Mouse (Mus musculus): ENCODE data around the gene Rreb1. TPM values are rescaled to one million over a fixed set of nuclear protein-coding genes. Genes with fewer than 3 reads are reported as not detected.

Gene Rreb1
- total and polyA plus RNA-seq, 3 experiments: 8.1 to 34.0 TPM; not detected in 1

DNA sequence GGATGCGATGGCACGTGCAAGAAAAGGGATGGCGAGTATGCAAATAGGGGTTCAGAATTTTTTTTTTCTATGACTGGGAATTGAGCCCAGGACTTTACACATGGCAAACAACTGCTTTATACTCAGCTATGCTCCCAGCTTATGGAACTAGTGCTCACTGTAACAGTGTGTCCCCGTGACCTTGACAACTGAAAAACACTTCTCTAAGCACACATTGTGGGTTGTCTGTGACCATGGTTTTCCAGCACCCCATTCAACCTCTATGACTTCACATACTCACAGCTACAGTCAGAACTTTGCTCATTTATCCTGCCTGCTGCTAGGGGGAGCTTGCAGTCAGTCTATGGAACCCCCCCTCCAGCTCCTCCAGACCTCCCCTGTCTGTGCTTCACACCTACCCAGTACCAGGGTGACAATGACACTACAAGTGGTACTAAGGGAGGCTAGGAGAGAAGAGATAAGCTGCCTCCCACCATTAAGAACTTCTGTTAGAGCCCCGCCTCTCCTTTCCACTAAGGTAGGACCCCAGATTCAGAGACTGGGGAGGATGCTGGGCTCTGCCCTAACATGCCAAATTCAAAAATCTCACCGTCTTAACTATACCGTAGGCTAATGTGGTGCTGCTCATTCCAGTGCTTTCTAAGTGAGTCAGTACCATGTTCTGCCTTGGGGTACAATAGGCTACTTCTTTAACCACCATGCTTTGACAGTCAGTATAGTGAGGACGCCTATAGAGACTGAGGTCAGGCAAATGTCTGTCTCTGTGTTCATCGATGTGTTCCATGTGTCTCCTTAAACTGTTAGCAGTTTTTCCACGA lies 145.7 kb downstream of the Rreb1 start:
- H3K9me3 ChIP-seq (replicated peaks; ENCODE audit: insufficient read depth, low read length): no peaks in the 10 kb centered on the region
- no peak overlapping the region for H3K4me3 ChIP-seq (ENCODE audit: control insufficient read depth in 1 of 2, insufficient read depth in 1 of 2, low read depth in 2 of 2, low read length in 2 of 2)
- no peak for TF ChIP-seq SMC3 (IDR thresholded peaks at IDR 0.05; ENCODE audit: low read depth, low read length)
- no peak for TF ChIP-seq GABPA (IDR thresholded peaks at IDR 0.05; ENCODE audit: low read depth, low read length)
- H3K36me3 ChIP-seq (ENCODE audit: control insufficient read depth in 1 of 2, insufficient read depth in 2 of 2, low read length in 2 of 2): peaks cover 0 to 31% of the 10 kb centered on the region in 2 experiments; a peak in 2 of 4 replicates
- H3K27ac ChIP-seq (ENCODE audit: control insufficient read depth, low read depth, low read length): no peak overlapping the region
- DNase-seq (ENCODE audit: low read depth, low spot score): no peak
- no peaks in the 10 kb centered on the region for H3K27me3 ChIP-seq (ENCODE audit: control insufficient read depth in 1 of 2, insufficient read depth in 2 of 2, low read length in 2 of 2)
- H3K4me1 ChIP-seq (ENCODE audit: control insufficient read depth in 1 of 2, insufficient read depth in 2 of 2, low read length in 2 of 2): no peaks in the 10 kb centered on the region
- H3K79me2 ChIP-seq (ENCODE audit: control insufficient read depth, insufficient read depth, low read length, poor library complexity): no peaks in the 10 kb centered on the region
- H3K9ac ChIP-seq (ENCODE audit: control insufficient read depth, low read depth, low read length, poor library complexity, severe bottlenecking): no peak overlapping the region

DNA sequence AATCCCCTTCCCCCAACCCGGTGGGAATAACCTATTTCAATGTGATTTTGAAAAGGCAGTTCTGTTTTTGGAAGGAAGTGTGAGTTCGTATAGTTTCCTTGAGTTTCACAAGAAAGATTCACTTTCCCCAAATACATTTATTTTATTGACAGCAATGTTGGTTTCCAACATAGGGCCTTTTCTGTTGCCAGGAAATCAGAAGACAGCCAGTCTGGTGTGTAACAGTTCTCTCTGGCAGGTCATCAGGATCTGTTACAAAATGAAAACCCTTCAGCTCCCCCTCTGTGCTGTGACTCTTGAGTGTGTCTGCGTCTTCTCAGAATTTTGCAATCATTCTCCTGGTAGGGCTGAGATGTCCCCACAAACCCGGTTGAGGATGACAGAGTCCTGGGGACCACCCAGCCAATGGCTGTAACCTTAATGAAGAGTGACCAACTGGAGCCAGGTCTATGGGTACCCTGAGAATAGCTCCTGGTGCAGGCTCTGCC lies 146.3 kb downstream of the Rreb1 start:
- no peaks in the 10 kb centered on the region for H3K4me1 ChIP-seq (ENCODE audit: control insufficient read depth in 1 of 2, insufficient read depth in 2 of 2, low read length in 2 of 2)
- H3K9me3 ChIP-seq (replicated peaks; ENCODE audit: insufficient read depth, low read length): no peaks in the 10 kb centered on the region
- no peak for DNase-seq (ENCODE audit: low read depth, low spot score)
- no peak overlapping the region for H3K4me3 ChIP-seq (ENCODE audit: control insufficient read depth in 1 of 2, insufficient read depth in 1 of 2, low read depth in 2 of 2, low read length in 2 of 2)
- H3K79me2 ChIP-seq (ENCODE audit: control insufficient read depth, insufficient read depth, low read length, poor library complexity): no peaks in the 10 kb centered on the region
- no peak overlapping the region for H3K27ac ChIP-seq (ENCODE audit: control insufficient read depth, low read depth, low read length)
- TF ChIP-seq EP300 (IDR thresholded peaks at IDR 0.05; ENCODE audit: low read depth in 1 of 2, low read length in 2 of 2) (no peak), MYC (IDR thresholded peaks at IDR 0.05; ENCODE audit: low read depth, low read length) (no peak), MAFK (IDR thresholded peaks at IDR 0.05; ENCODE audit: borderline replicate concordance, low read depth, low read length) (no peak), POLR2A (IDR thresholded peaks at IDR 0.05; ENCODE audit: control insufficient read depth in 1 of 2, insufficient read depth in 1 of 2, low read depth in 1 of 2, low read length in 2 of 2, poor library complexity in 1 of 2) (no peak)
- no peaks in the 10 kb centered on the region for H3K27me3 ChIP-seq (ENCODE audit: control insufficient read depth in 1 of 2, insufficient read depth in 2 of 2, low read length in 2 of 2)
- H3K9ac ChIP-seq (ENCODE audit: control insufficient read depth, low read depth, low read length, poor library complexity, severe bottlenecking): no peak overlapping the region
- peaks cover 0 to 32% of the 10 kb centered on the region in 2 experiments; a peak in 2 of 4 replicates for H3K36me3 ChIP-seq (ENCODE audit: control insufficient read depth in 1 of 2, insufficient read depth in 2 of 2, low read length in 2 of 2)

DNA sequence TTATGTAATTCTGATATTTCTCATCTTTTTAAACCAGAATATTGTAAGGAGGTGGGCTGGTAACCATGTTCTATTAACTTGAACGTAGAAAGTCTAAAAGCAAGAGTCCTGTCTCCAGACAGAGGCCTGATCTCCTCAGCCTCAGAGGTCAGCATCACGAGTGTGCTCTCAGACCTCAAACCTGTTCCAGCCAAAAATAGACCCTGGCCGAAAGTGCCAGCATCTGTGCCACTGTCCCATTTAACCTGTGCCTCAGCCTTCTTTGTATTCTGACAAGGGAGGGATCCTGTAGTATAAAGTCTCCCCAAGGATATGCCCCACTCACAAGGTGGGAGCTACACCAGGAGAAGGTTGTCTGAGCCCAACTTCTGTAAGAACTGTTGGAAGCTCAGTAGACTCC lies 148.2 kb downstream of the Rreb1 start:
- Histone ChIP-seq H3K36me3 (ENCODE audit: control insufficient read depth in 1 of 2, insufficient read depth in 2 of 2, low read length in 2 of 2) (peaks cover 0 to 30% of the 10 kb centered on the region in 2 experiments; a peak in 2 of 4 replicates), H3K79me2 (ENCODE audit: control insufficient read depth, insufficient read depth, low read length, poor library complexity) (no peaks in the 10 kb centered on the region), H3K27ac (ENCODE audit: control insufficient read depth, low read depth, low read length) (no peak overlapping the region), H3K9me3 (replicated peaks; ENCODE audit: insufficient read depth, low read length) (no peaks in the 10 kb centered on the region), H3K9ac (ENCODE audit: control insufficient read depth, low read depth, low read length, poor library complexity, severe bottlenecking) (no peak overlapping the region), H3K4me1 (ENCODE audit: control insufficient read depth in 1 of 2, insufficient read depth in 2 of 2, low read length in 2 of 2) (no peaks in the 10 kb centered on the region), H3K27me3 (ENCODE audit: control insufficient read depth in 1 of 2, insufficient read depth in 2 of 2, low read length in 2 of 2) (no peaks in the 10 kb centered on the region), H3K4me3 (ENCODE audit: control insufficient read depth in 1 of 2, insufficient read depth in 1 of 2, low read depth in 2 of 2, low read length in 2 of 2) (no peak overlapping the region)
- TF ChIP-seq CHD2 (IDR thresholded peaks at IDR 0.05; ENCODE audit: low read length): no peak
- TF ChIP-seq CHD1 (IDR thresholded peaks at IDR 0.05; ENCODE audit: low read depth, low read length): no peak
- TF ChIP-seq TBP (IDR thresholded peaks at IDR 0.05; ENCODE audit: low read depth, low read length): no peak
- no peak for TF ChIP-seq MAFK (IDR thresholded peaks at IDR 0.05; ENCODE audit: borderline replicate concordance, low read depth, low read length)
- TF ChIP-seq MAX (IDR thresholded peaks at IDR 0.05; ENCODE audit: low read length): no peak
- TF ChIP-seq E2F4 (IDR thresholded peaks at IDR 0.05; ENCODE audit: borderline replicate concordance, low read depth, low read length): no peak
- no peak for DNase-seq (ENCODE audit: low read depth, low spot score)
